Mouse (Mus musculus) forebrain, postnatal 0 days (tissue): ENCODE results near the gene Neurod1. TPM values are rescaled to one million over a fixed set of nuclear protein-coding genes. Genes with fewer than 3 reads are reported as not detected.

Experiments
- ATAC-seq: fragments of 200-750 bp; cut with Nextera tagmentation; 2 replicates; pipeline ENCODE4 v1.8.0; 2017; ENCODE audit warnings: mild to moderate bottlenecking, moderate library complexity
- DNase-seq: peaks from one replicate; pipeline ENCODE4 v3.0.0-alpha.2; 2015
- H3K27ac ChIP-seq: fragments of 300-500 bp; sonication (generic); 2 replicates; pipeline ENCODE4 v1.5.1; 2014; ENCODE audit warnings: low read depth, mild to moderate bottlenecking, antibody characterized with exemption, low read length, moderate library complexity, mixed read lengths
- H3K27me3 ChIP-seq: fragments of 300-500 bp; sonication (generic); 2 replicates; pipeline ENCODE4 v1.6.1; 2014; ENCODE audit warnings: mild to moderate bottlenecking, low read length, mixed read lengths; ENCODE audit not compliant: insufficient read depth
- H3K36me3 ChIP-seq: fragments of 300-500 bp; sonication (generic); 2 replicates; pipeline ENCODE4 v1.6.1; 2014; ENCODE audit warnings: mild to moderate bottlenecking, moderate library complexity; ENCODE audit not compliant: insufficient read depth
- H3K4me1 ChIP-seq: fragments of 300-500 bp; sonication (generic); 2 replicates; pipeline ENCODE4 v1.6.1; 2014; ENCODE audit warnings: antibody characterized with exemption; ENCODE audit not compliant: insufficient read depth
- H3K4me2 ChIP-seq: fragments of 300-500 bp; sonication (generic); 2 replicates; pipeline ENCODE4 v1.6.1; 2014; ENCODE audit warnings: low read depth, mild to moderate bottlenecking, moderate library complexity
- H3K4me3 ChIP-seq: fragments of 300-500 bp; sonication (generic); 2 replicates; pipeline ENCODE4 v1.5.1; 2014; ENCODE audit warnings: low read depth, low read length, mixed read lengths
- H3K9ac ChIP-seq: fragments of 300-500 bp; sonication (generic); 2 replicates; pipeline ENCODE4 v1.6.1; 2014; ENCODE audit warnings: mild to moderate bottlenecking
- H3K9me3 ChIP-seq: fragments of 300-500 bp; sonication (generic); 2 replicates; pipeline ENCODE4 v1.6.1; 2016; ENCODE audit warnings: low read length
- CTCF ChIP-seq: sonication (generic); IDR thresholded peaks from 2 replicates; pipeline ENCODE4 v1.5.1; 2016; ENCODE audit warnings: antibody characterized with exemption, control low read depth, low read depth
- WGBS: fragments of 180-500 bp; shearing (Covaris S2); extraction: QIAGEN DNeasy Blood & Tissue Kit; methylation state at CpG from one replicate; pipeline ENCODE4 v1.1.7; 2014; 5-methylcytosine and 5-hydroxymethylcytosine counted together
- polyA plus RNA-seq: library from polyadenylated mRNA; unstranded; fragments of >200 nt; fragmentation: Nextera tagmentation; extraction: Ambion mirVana; gene quantifications from 2 replicates; pipeline ENCODE4 v1.2.1, GENCODE M21; 2015
- total RNA-seq: library from RNA; depleted of rRNA; stranded (reverse); fragments of >200 nt; gene quantifications from 2 replicates; pipeline ENCODE4 v1.2.3, GENCODE M21; 2014; rRNA removed

Gene Neurod1
- total and polyA plus RNA-seq, 2 experiments from 2014 or later = 15.9 to 43.0 TPM

DNA sequence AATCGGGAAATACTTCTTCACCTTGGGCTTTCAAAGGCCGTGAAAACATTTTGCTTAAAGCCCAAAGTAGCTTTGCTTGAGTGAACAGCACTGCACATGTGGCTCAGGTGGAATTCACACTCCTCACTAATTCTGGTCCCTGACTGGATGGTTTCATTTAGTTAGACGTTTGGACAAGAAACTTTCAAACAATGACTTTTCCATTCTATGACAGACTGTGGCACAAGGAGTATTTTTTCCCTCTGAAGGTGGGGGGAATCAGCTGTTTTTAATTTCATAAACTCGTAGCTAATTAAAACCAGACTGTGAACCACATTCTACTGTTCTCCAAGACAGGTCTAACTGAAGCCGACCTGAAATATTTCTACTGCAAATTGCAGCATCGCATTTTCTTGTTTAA is 28.5 kb downstream of the Neurod1 start:
- H3K27me3 ChIP-seq = peaks cover 10% of the 10 kb centered on the region
- DNase-seq (no peak), ATAC-seq (no peak)
- H3K4me1 ChIP-seq = 0 out of 2 replicates have a peak, but pooled peaks cover 7% of the 10 kb centered on the region
- no peak for TF ChIP-seq CTCF
- H3K9me3 ChIP-seq = no peaks in the 10 kb centered on the region
- no peak overlapping the region for H3K27ac ChIP-seq
- no peak overlapping the region for H3K4me3 ChIP-seq
- no peak overlapping the region; the same call in 1 of the 2 replicates for H3K4me2 ChIP-seq
- WGBS = 27% methylated on average over 6 of the region's 6 CpGs
- H3K36me3 ChIP-seq = no peaks in the 10 kb centered on the region
- no peak overlapping the region for H3K9ac ChIP-seq

DNA sequence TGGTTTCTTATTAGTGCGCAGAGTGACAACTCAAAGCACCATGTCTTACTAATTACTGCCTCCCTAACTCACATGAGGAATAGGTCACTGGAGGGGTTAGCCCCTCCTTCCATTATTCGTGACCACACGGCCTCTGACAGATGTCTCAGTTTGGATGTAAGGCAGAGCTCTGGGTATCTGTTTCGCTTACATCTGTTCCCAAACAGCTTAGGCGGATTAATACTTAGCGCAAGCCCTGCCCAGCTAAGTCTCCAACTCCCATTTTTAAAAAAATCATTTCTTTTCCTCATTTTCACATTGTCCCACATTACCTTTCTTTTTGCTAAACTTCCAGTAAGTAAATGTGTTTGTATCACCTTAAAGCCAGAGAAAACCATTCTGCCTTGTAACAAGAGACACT is 34.9 kb downstream of the Neurod1 start:
- no peak for TF ChIP-seq CTCF
- DNase-seq (no peak), ATAC-seq (no peak)
- Histone ChIP-seq H3K4me1 (no peaks in the 10 kb centered on the region), H3K4me3 (no peak overlapping the region), H3K9ac (no peak overlapping the region), H3K27me3 (no peaks in the 10 kb centered on the region), H3K27ac (no peak overlapping the region), H3K4me2 (no peak overlapping the region), H3K9me3 (no peaks in the 10 kb centered on the region), H3K36me3 (no peaks in the 10 kb centered on the region)
- WGBS = 44% methylated on average over 6 of the region's 6 CpGs

DNA sequence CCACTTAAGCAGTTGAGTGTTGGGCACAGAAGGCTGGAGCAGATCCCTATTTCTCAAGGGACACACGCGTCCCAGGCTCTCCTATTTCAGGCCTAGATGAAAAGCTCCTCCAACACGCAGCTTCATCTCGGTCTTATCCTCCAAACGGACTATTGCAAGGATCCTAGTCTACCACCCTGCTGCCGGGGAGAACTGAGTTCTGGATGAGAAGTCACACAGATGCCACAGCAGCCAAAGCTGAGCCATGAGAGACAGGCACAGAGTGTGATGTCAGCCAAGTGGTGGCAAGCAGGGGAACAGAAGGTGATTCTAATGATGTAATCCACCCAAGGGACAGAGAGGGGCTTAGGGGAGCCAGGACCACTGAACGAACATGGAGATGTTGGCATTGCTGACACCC is 42.0 kb downstream of the Neurod1 start:
- ATAC-seq (peak; percentile 36; the same call in 1 of the 2 replicates), DNase-seq (no peak)
- 68% methylated on average over 7 of the region's 7 CpGs for WGBS
- Histone ChIP-seq H3K4me1 (no peaks in the 10 kb centered on the region; the same call in 1 of the 2 replicates), H3K27ac (no peak overlapping the region), H3K9ac (no peak overlapping the region), H3K36me3 (no peaks in the 10 kb centered on the region), H3K4me3 (no peak overlapping the region), H3K27me3 (no peaks in the 10 kb centered on the region; the same call in 1 of the 2 replicates), H3K4me2 (no peak overlapping the region), H3K9me3 (no peaks in the 10 kb centered on the region)
- TF ChIP-seq CTCF = no peak

DNA sequence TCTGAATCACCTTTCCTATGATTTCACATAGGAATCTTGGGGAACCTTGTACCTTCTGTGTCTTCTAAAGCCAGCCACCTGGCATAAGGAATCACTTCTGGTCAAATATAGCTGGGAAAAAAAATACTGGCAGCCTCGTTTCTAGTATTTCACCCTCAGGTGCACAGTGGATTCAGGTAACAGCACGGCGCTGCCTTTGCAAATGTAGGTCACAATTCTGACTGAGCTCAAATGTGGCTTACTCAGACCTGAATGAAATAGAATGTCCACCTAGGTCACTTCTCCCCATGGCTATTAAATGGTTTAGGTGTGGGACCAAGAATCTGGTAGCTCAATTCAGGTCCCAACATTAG is 45.7 kb downstream of the Neurod1 start:
- no peak overlapping the region for H3K27ac ChIP-seq
- no peaks in the 10 kb centered on the region; the same call in 1 of the 2 replicates for H3K4me1 ChIP-seq
- no peaks in the 10 kb centered on the region for H3K9me3 ChIP-seq
- no peak for DNase-seq
- H3K9ac ChIP-seq = no peak overlapping the region
- H3K27me3 ChIP-seq = no peaks in the 10 kb centered on the region; the same call in 1 of the 2 replicates
- no peak for ATAC-seq
- H3K4me2 ChIP-seq = no peak overlapping the region
- no peak for TF ChIP-seq CTCF
- 89% methylated on average over 3 of the region's 3 CpGs for WGBS
- H3K4me3 ChIP-seq = no peak overlapping the region
- H3K36me3 ChIP-seq = no peaks in the 10 kb centered on the region

DNA sequence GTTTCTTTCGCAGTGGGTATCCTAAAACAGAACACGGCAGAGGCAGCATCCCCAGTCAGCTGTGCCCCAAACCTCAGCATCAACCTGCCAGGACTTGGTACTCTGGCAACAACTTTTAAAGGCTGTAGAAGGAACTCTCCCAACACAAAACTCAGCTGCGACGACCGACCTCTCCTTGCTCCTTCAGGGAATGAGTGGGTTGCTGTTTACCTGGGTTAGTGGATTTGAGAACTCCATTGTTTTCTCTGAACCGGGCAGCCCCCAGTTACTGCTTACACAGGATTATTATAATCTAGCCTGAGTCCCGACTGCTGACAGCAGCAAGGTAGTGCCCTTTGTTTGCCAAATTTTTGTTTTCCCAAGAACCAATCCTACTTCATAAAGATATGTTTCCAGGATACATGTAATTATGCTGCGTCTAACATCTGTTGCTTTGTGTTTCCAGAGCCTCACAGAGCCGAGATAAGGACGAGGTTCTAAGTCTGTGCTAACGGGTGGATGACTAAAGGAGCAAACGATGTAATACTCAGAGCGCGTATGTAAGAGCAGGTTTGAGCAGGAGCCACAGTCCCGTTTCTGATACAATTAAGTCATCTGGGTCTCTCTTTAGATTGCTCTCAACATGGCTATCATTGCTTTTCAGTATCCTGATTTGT is 46.2 kb downstream of the Neurod1 start:
- Histone ChIP-seq H3K4me1 (no peaks in the 10 kb centered on the region; the same call in 1 of the 2 replicates), H3K4me2 (no peak overlapping the region), H3K9ac (no peak overlapping the region), H3K36me3 (no peaks in the 10 kb centered on the region), H3K4me3 (no peak overlapping the region), H3K27ac (no peak overlapping the region), H3K27me3 (no peaks in the 10 kb centered on the region; the same call in 1 of the 2 replicates), H3K9me3 (no peaks in the 10 kb centered on the region)
- WGBS = 41% methylated on average over 15 of the region's 15 CpGs
- no peak for ATAC-seq
- TF ChIP-seq CTCF = no peak
- DNase-seq = no peak

DNA sequence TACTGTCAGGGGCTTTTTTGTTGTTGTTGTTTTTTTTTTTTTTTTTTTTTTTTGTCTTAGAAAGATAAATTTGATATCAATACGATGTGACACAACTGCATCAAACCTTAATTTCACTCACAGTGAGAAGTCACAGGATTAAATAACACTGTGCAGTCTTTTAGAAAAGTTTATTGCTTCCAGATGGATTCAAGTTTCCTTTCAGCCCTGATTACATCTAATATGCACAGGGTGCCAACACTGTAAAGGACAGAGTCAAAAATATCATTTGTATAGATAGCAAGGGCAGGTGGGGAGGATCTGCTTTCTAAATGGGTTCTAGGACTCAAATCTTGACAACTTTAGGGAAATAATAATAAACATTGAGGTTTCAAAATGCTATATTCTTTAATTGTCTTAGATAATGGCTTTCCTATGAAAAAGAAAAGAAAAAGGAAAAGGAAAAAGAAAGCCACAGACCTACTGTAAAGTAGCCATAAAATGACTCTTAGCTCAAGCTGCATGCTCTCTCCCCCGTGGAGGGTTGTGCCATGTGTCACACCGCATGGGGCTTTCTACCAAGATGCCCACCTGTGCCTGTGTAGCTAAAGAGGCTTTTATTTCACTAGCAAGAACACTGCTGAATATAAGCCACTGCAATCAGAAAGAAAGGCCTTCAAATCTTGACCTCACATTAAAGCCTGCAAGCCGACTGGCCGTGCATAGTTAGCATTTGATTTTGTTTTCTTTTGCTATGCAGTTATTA is 50.7 kb downstream of the Neurod1 start:
- H3K36me3 ChIP-seq = no peaks in the 10 kb centered on the region
- WGBS = 76% methylated on average over 5 of the region's 5 CpGs
- TF ChIP-seq CTCF = no peak
- H3K4me1 ChIP-seq = no peaks in the 10 kb centered on the region; the same call in 1 of the 2 replicates
- H3K9me3 ChIP-seq = no peaks in the 10 kb centered on the region
- no peak for DNase-seq
- H3K27me3 ChIP-seq = no peaks in the 10 kb centered on the region
- no peak overlapping the region for H3K4me2 ChIP-seq
- H3K27ac ChIP-seq = no peak overlapping the region
- no peak overlapping the region for H3K4me3 ChIP-seq
- no peak overlapping the region for H3K9ac ChIP-seq
- no peak for ATAC-seq

Other genes starting within 250 kb of the Neurod1 start
- gene Itga4, start 201.3 kb downstream of the Neurod1 start, total RNA-seq = 3.3 and 4.1 TPM in 2 replicates
- 0.92 and 1.5 TPM in 2 replicates for gene Itga4, start 201.3 kb downstream of the Neurod1 start, polyA plus RNA-seq
- 0.15 and 0.52 TPM in 2 replicates for gene Cerkl, start within 50 bp of the Neurod1 start, total RNA-seq
- 1.1 and 1.2 TPM in 2 replicates for gene Cerkl, start within 50 bp of the Neurod1 start, polyA plus RNA-seq
- gene Itprid2, start 178.6 kb upstream of the Neurod1 start, total RNA-seq = 7.2 and 9.7 TPM in 2 replicates
- gene Itprid2, start 178.6 kb upstream of the Neurod1 start, polyA plus RNA-seq = 3.0 and 3.7 TPM in 2 replicates